Mouse (Mus musculus): ENCODE results near the gene Gpbp1.

DNA sequence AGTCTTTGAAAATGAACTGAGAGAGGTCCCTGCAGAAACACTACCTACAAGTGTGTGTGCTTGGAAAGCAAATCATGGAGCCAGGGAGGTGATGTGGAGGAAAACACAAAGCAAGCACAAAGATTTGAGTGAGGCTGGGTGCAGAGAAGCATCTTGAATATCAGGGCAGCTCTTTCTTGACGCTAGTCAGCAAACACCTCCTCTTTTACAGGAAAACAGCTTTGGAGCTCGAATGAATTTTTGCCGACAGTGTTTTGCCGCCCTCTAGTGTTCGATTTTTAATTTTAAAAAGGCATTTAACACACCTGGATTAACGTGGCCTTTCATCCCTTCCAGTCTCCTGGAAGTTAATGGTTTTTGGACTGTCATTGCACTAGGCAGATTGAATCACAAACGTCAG is 79.1 kb downstream of the Gpbp1 start:
- TF ChIP-seq RCOR1 (conservative IDR thresholded peaks at IDR 0.05; ENCODE audit: low read depth, low read length) (no peak), USF2 (conservative IDR thresholded peaks at IDR 0.05; ENCODE audit: low read depth, low read length) (no peak), CTCF (conservative IDR thresholded peaks at IDR 0.05 in 1 of 2, IDR thresholded peaks at IDR 0.05 in 1 of 2; ENCODE audit: low read depth in 2 of 2, low read length in 2 of 2) (peak; percentile 68 to 80)
